In the genomic region with DNA sequence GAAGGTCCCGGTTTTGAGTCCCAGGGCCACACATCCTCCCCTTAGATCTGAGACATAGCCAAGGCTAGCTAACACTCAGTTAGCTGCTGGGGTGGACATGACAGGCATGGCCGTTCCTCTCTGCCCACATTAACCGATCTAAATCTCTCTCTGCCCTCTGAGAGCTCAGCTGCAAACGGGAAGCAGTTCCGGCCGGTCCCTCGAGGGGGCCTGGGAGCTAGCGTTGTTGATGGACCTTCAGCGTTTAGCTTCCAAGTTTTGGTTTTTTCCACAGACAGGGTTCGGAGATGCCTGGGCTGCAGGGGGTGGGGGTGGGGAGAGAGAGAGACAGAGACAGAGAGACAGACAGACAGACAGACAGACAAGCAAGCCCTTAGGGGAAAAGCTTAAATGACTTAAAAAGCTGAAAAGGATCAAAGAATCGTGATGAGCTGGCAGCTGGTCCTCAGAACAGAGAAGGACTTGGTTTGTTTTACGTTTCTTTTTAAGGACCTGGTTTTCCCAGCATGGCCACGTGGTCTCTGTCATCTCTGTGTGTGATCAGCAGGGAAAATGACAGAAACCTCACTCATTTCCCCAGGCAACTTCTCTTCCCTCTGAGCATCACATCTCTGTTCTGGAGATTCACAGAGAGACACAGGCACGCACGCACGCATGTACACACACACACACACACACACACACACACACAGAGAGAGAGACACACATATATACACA, we compare ENCODE assay signal across 8 mouse cellular contexts. TPM values are rescaled to one million over a fixed set of nuclear protein-coding genes. Genes with fewer than 3 reads are reported as not detected.
DNase-seq lines count a peak whose midpoint lies in the region; ATAC-seq and TF ChIP-seq lines count a peak whose summit lies in the region.

No protein-coding gene starts in this region.

- peak; percentile 25 to 41 for DNase-seq in left cerebral cortex, adult 18-20 months (ENCODE audit: low spot score in 2 of 2)
- DNase-seq in left cerebral cortex, adult 11 months (ENCODE audit: low spot score) = no peak
- DNase-seq in forebrain, embryonic 14.5 days (ENCODE audit: low spot score) = peak; percentile 52
- peak; percentile 81 for DNase-seq in intestine, embryonic 14.5 days (ENCODE audit: low spot score)
- peak; percentile 27 for DNase-seq in lung, adult 2 months
- no peak for DNase-seq in c-Kit-positive CD71-positive TER-119-positive erythroid progenitor cells, embryonic 14.5 days (ENCODE audit: low spot score)

- 24% methylated on average over 16 of the region's 16 CpGs for WGBS in forebrain, embryonic 14.5 days
- 22% methylated on average over 16 of the region's 16 CpGs for WGBS in intestine, embryonic 14.5 days
- WGBS in lung, adult 2 months = 23% methylated on average over 16 of the region's 16 CpGs
- WGBS in neural tube, embryonic 12.5 days = 23% methylated on average over 16 of the region's 16 CpGs

- no peaks in the 10 kb centered on the region for H3K27me3 ChIP-seq in forebrain, embryonic 14.5 days (replicated peaks; ENCODE audit: control insufficient read depth, insufficient read depth, low read length)
- no peaks in the 10 kb centered on the region for H3K27me3 ChIP-seq in intestine, embryonic 14.5 days (replicated peaks; ENCODE audit: control insufficient read depth, insufficient read depth, low read length)
- no peaks in the 10 kb centered on the region for H3K27me3 ChIP-seq in neural tube, embryonic 12.5 days (replicated peaks)

- peak; percentile 28 for ATAC-seq in activated CD4-positive, CD25-positive, alpha-beta regulatory T cell, adult 4 months
- no peak for ATAC-seq in forebrain, embryonic 14.5 days
- ATAC-seq in intestine, embryonic 14.5 days (replicated peaks; ENCODE audit: low FRiP score, low TSS enrichment, low read depth) = no peak
- no peak for ATAC-seq in neural tube, embryonic 12.5 days (ENCODE audit: low FRiP score, low read depth)

- H3K9ac ChIP-seq in forebrain, embryonic 14.5 days (ENCODE audit: low read length) = no peak overlapping the region
- no peak overlapping the region; the same call in 1 of the 2 replicates for H3K9ac ChIP-seq in intestine, embryonic 14.5 days (ENCODE audit: low read length)
- no peak overlapping the region for H3K9ac ChIP-seq in neural tube, embryonic 12.5 days

- H3K9me3 ChIP-seq in forebrain, embryonic 14.5 days (replicated peaks; ENCODE audit: control insufficient read depth, low read length) = no peaks in the 10 kb centered on the region
- H3K9me3 ChIP-seq in intestine, embryonic 14.5 days (ENCODE audit: control insufficient read depth, low read length) = no peaks in the 10 kb centered on the region
- no peaks in the 10 kb centered on the region for H3K9me3 ChIP-seq in neural tube, embryonic 12.5 days

- H3K4me2 ChIP-seq in forebrain, embryonic 14.5 days (ENCODE audit: low read length) = peak overlapping the region; percentile 1; the same call in 1 of the 2 replicates
- peak overlapping the region; percentile 25 for H3K4me2 ChIP-seq in intestine, embryonic 14.5 days (ENCODE audit: low read length)
- H3K4me2 ChIP-seq in neural tube, embryonic 12.5 days (replicated peaks) = peak overlapping the region; percentile 34; the same call in 1 of the 2 replicates

- H3K27ac ChIP-seq in forebrain, embryonic 14.5 days (ENCODE audit: low read depth, low read length) = no peak overlapping the region
- H3K27ac ChIP-seq in intestine, embryonic 14.5 days (ENCODE audit: low read depth) = no peak overlapping the region
- H3K27ac ChIP-seq in neural tube, embryonic 12.5 days = no peak overlapping the region

- no peaks in the 10 kb centered on the region for H3K36me3 ChIP-seq in forebrain, embryonic 14.5 days (ENCODE audit: control insufficient read depth, insufficient read depth, low read length)
- no peaks in the 10 kb centered on the region for H3K36me3 ChIP-seq in intestine, embryonic 14.5 days (ENCODE audit: control insufficient read depth, insufficient read depth, low read length)
- H3K36me3 ChIP-seq in neural tube, embryonic 12.5 days = no peaks in the 10 kb centered on the region

- H3K4me1 ChIP-seq in forebrain, embryonic 14.5 days (ENCODE audit: control insufficient read depth, insufficient read depth, low read length) = no peaks in the 10 kb centered on the region
- no peaks in the 10 kb centered on the region for H3K4me1 ChIP-seq in intestine, embryonic 14.5 days (replicated peaks; ENCODE audit: control insufficient read depth, insufficient read depth, low read length)
- H3K4me1 ChIP-seq in lung, adult 2 months (ENCODE audit: control insufficient read depth, insufficient read depth, low read length) = no peaks in the 10 kb centered on the region
- peaks cover 6% of the 10 kb centered on the region; the same call in 1 of the 2 replicates for H3K4me1 ChIP-seq in neural tube, embryonic 12.5 days

- no peak overlapping the region for H3K4me3 ChIP-seq in forebrain, embryonic 14.5 days (ENCODE audit: low read depth, low read length)
- no peak overlapping the region for H3K4me3 ChIP-seq in intestine, embryonic 14.5 days (ENCODE audit: low read depth, low read length)
- H3K4me3 ChIP-seq in lung, adult 2 months (replicated peaks; ENCODE audit: extremely low read depth, low read depth, low read length) = no peak overlapping the region
- H3K4me3 ChIP-seq in neural tube, embryonic 12.5 days = no peak overlapping the region

- no peak for TF ChIP-seq POLR2A in lung, adult 2 months (IDR thresholded peaks at IDR 0.05; ENCODE audit: borderline replicate concordance, extremely low read depth, low read depth, low read length)

- TF ChIP-seq CTCF in lung, adult 2 months (IDR thresholded peaks at IDR 0.05; ENCODE audit: insufficient read depth, low read length) = peak; percentile 51

RNA-seq across cellular contexts. Expression of a gene that starts 35.0 kb away (rescaled TPM):
- total RNA-seq in left cerebral cortex, adult 18-20 months (2021) = 1 to 10 TPM; 2.5 to 3.3 TPM
- 1 to 10 TPM; 2.2 to 2.8 TPM for polyA plus RNA-seq in activated CD4-positive, CD25-positive, alpha-beta regulatory T cell, adult 4 months (2017; shearing (Covaris generic))
- 0.36 and 0.64 TPM in 2 replicates for polyA plus RNA-seq in forebrain, embryonic 14.5 days (2014; fragmentation: Nextera tagmentation; extraction: Ambion mirVana)
- 4.4 and 4.6 TPM in 2 replicates for polyA plus RNA-seq in intestine, embryonic 14.5 days (2014; fragmentation: Nextera tagmentation; extraction: Ambion mirVana)
- 2.1 and 2.8 TPM in 2 replicates for polyA plus RNA-seq in lung, adult 2 months (2012; rRNA removed)
- polyA plus RNA-seq in neural tube, embryonic 12.5 days (2016; fragmentation: Nextera tagmentation; extraction: Ambion mirVana) = 0.75 and 0.91 TPM in 2 replicates

RNA-seq across cellular contexts. Expression of a gene that starts 50.3 kb away (rescaled TPM):
- total RNA-seq in left cerebral cortex, adult 18-20 months (2021) = not detected
- not detected for polyA plus RNA-seq in activated CD4-positive, CD25-positive, alpha-beta regulatory T cell, adult 4 months (2017; shearing (Covaris generic))
- polyA plus RNA-seq in forebrain, embryonic 14.5 days (2014; fragmentation: Nextera tagmentation; extraction: Ambion mirVana) = 0.09 and 0.14 TPM in 2 replicates
- polyA plus RNA-seq in intestine, embryonic 14.5 days (2014; fragmentation: Nextera tagmentation; extraction: Ambion mirVana) = not detected in 2 replicates
- 1.1 and 1.2 TPM in 2 replicates for polyA plus RNA-seq in lung, adult 2 months (2012; rRNA removed)
- polyA plus RNA-seq in neural tube, embryonic 12.5 days (2016; fragmentation: Nextera tagmentation; extraction: Ambion mirVana) = 0.62 and 1.2 TPM in 2 replicates

RNA-seq across cellular contexts. Expression of a gene that starts 56.4 kb away (rescaled TPM):
- total RNA-seq in left cerebral cortex, adult 18-20 months (2021) = 10 to 100 TPM; 64.6 to 68.6 TPM
- polyA plus RNA-seq in activated CD4-positive, CD25-positive, alpha-beta regulatory T cell, adult 4 months (2017; shearing (Covaris generic)) = 10 to 100 TPM; 54.7 to 70.7 TPM
- 87.6 and 88.4 TPM in 2 replicates for polyA plus RNA-seq in forebrain, embryonic 14.5 days (2014; fragmentation: Nextera tagmentation; extraction: Ambion mirVana)
- polyA plus RNA-seq in intestine, embryonic 14.5 days (2014; fragmentation: Nextera tagmentation; extraction: Ambion mirVana) = 116 and 131 TPM in 2 replicates
- 278 and 318 TPM in 2 replicates for polyA plus RNA-seq in lung, adult 2 months (2012; rRNA removed)
- polyA plus RNA-seq in neural tube, embryonic 12.5 days (2016; fragmentation: Nextera tagmentation; extraction: Ambion mirVana) = 93.2 and 99.8 TPM in 2 replicates

RNA-seq across cellular contexts. Expression of a gene that starts 56.5 kb away (rescaled TPM):
- 10 to 100 TPM; 86.2 to 93.3 TPM for total RNA-seq in left cerebral cortex, adult 18-20 months (2021)
- 10 to 100 TPM; 20.5 to 28.7 TPM for polyA plus RNA-seq in activated CD4-positive, CD25-positive, alpha-beta regulatory T cell, adult 4 months (2017; shearing (Covaris generic))
- 35.9 and 43.1 TPM in 2 replicates for polyA plus RNA-seq in forebrain, embryonic 14.5 days (2014; fragmentation: Nextera tagmentation; extraction: Ambion mirVana)
- 49.0 and 51.8 TPM in 2 replicates for polyA plus RNA-seq in intestine, embryonic 14.5 days (2014; fragmentation: Nextera tagmentation; extraction: Ambion mirVana)
- 69.2 and 74.3 TPM in 2 replicates for polyA plus RNA-seq in lung, adult 2 months (2012; rRNA removed)
- 53.8 and 55.0 TPM in 2 replicates for polyA plus RNA-seq in neural tube, embryonic 12.5 days (2016; fragmentation: Nextera tagmentation; extraction: Ambion mirVana)

Comparison
In these comparisons a context has a peak if more than half of its experiments do, and no peak if none do; other contexts are left out.
1. DNase-seq: peak in left cerebral cortex, adult 18-20 months (2 of 2), forebrain, embryonic 14.5 days (single experiment), intestine, embryonic 14.5 days (single experiment) and lung, adult 2 months (single experiment); none in left cerebral cortex, adult 11 months (single experiment) and c-Kit-positive CD71-positive TER-119-positive erythroid progenitor cells, embryonic 14.5 days (single experiment).
2. Peak in every context shown above with its lines, with median percentiles within 50 percentile points of each other: H3K4me2 ChIP-seq.